Mouse (Mus musculus) midbrain, embryonic 16.5 days (tissue): ENCODE results near the gene C3. TPM values are rescaled to one million over a fixed set of nuclear protein-coding genes. Genes with fewer than 3 reads are reported as not detected.
A peak's percentile ranks its signal among the peaks of the same experiment; 100 is the strongest.

Experiments used
- ATAC-seq: fragments of 200-750 bp; cut with Nextera tagmentation; 2 replicates; pipeline ENCODE4 v1.8.0; 2017; ENCODE audit warnings: moderate TSS enrichment
- H3K27ac ChIP-seq: fragments of 300-500 bp; sonication (generic); 2 replicates; pipeline ENCODE4 v1.5.1; 2014; ENCODE audit warnings: mild to moderate bottlenecking, low read length, mixed read lengths
- H3K27me3 ChIP-seq: fragments of 300-500 bp; sonication (generic); 2 replicates; pipeline ENCODE4 v1.6.1; 2014; ENCODE audit warnings: low read depth, low read length, mixed read lengths; ENCODE audit not compliant: control insufficient read depth, insufficient read depth
- H3K36me3 ChIP-seq: fragments of 300-500 bp; sonication (generic); 2 replicates; pipeline ENCODE4 v1.6.1; 2014; ENCODE audit warnings: mild to moderate bottlenecking, low read length, moderate library complexity, mixed read lengths; ENCODE audit not compliant: control insufficient read depth, insufficient read depth
- H3K4me1 ChIP-seq: fragments of 300-500 bp; sonication (generic); 2 replicates; pipeline ENCODE4 v1.6.1; 2014; ENCODE audit warnings: mild to moderate bottlenecking, low read length, mixed read lengths; ENCODE audit not compliant: control insufficient read depth, insufficient read depth
- H3K4me2 ChIP-seq: fragments of 300-500 bp; sonication (generic); 2 replicates; pipeline ENCODE4 v1.6.1; 2014; ENCODE audit warnings: mild to moderate bottlenecking, low read length, mixed read lengths
- H3K4me3 ChIP-seq: fragments of 300-500 bp; sonication (generic); 2 replicates; pipeline ENCODE4 v1.5.1; 2014; ENCODE audit warnings: low read depth, mild to moderate bottlenecking, low read length, moderate library complexity, mixed read lengths
- H3K9ac ChIP-seq: fragments of 300-500 bp; sonication (generic); 2 replicates; pipeline ENCODE4 v1.6.1; 2014; ENCODE audit warnings: low read depth, low read length, mixed read lengths
- H3K9me3 ChIP-seq: fragments of 300-500 bp; sonication (generic); replicated peaks from 2 replicates; pipeline ENCODE4 v1.6.1; 2014; ENCODE audit warnings: mild to moderate bottlenecking, low read length, mixed read lengths; ENCODE audit not compliant: control insufficient read depth, poor library complexity, severe bottlenecking
- WGBS: fragments of 180-500 bp; shearing (Covaris S2); extraction: QIAGEN DNeasy Blood & Tissue Kit; methylation state at CpG from one replicate; pipeline ENCODE4 v1.1.7; 2014; 5-methylcytosine and 5-hydroxymethylcytosine counted together
- polyA plus RNA-seq: library from polyadenylated mRNA; unstranded; fragments of >200 nt; fragmentation: Nextera tagmentation; extraction: Ambion mirVana; gene quantifications from 2 replicates; pipeline ENCODE4 v1.2.1, GENCODE M21; 2015

C3 gene
- polyA plus RNA-seq, 1 experiment from 2014 or later: 2.8 TPM

DNA sequence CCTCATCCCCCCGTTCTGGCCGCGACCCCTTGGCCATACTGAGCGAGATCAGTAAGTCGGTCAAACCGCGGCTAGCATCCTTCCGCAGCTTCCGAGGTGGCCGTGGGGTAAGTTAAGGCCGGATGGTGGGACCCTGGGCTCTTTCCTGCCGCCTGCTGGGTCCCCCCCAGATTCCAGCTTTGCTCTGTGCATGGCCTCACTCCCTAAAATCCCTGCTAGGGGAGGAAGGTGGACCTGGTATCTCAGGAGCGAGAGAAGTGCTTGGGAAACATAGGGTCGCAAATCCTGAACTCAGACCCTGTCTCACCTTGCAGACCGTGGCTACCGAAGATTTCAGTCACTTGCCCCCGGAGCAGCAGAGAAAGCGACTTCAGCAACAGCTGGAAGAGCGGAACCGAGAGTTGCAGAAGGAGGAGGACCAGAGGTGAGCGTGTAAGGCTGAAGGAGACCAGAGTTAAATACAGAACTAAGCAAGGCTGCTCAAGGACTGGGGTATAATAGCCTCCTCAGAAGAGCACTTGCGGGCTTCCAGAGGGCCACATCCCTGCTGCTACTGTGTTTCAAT lies 29.1 kb upstream of the C3 start:
- 96% methylated on average over 22 of the region's 22 CpGs for WGBS

GRCm38 (mm10) chr17:57255354-57255753 lies 27.4 kb upstream of the C3 start:
- Histone ChIP-seq H3K36me3 (peaks cover 2% of the 10 kb centered on the region; the same call in 1 of the 2 replicates), H3K4me1 (peaks cover 2% of the 10 kb centered on the region), H3K9ac (no peak overlapping the region), H3K9me3 (no peaks in the 10 kb centered on the region), H3K4me3 (no peak overlapping the region), H3K27ac (no peak overlapping the region), H3K4me2 (no peak overlapping the region), H3K27me3 (no peaks in the 10 kb centered on the region)
- 89% methylated on average over 14 of the region's 14 CpGs for WGBS
- ATAC-seq: no peak

More for the DNA sequence above, 29.1 kb upstream of the C3 start:
- Histone ChIP-seq H3K9ac (no peak overlapping the region), H3K9me3 (no peaks in the 10 kb centered on the region), H3K4me1 (no peaks in the 10 kb centered on the region), H3K36me3 (peaks cover 2% of the 10 kb centered on the region; the same call in 1 of the 2 replicates), H3K4me3 (no peak overlapping the region), H3K27ac (no peak overlapping the region), H3K27me3 (no peaks in the 10 kb centered on the region), H3K4me2 (no peak overlapping the region)
- ATAC-seq: no peak

GRCm38 (mm10) chr17:57253306-57253705 lies 25.4 kb upstream of the C3 start:
- no peaks in the 10 kb centered on the region for H3K9me3 ChIP-seq
- ATAC-seq: no peak
- 0 out of 2 replicates have a peak, but pooled peaks cover 2% of the 10 kb centered on the region for H3K36me3 ChIP-seq
- 81% methylated on average over 4 of the region's 6 CpGs for WGBS
- H3K4me1 ChIP-seq: peaks cover 17% of the 10 kb centered on the region
- H3K9ac ChIP-seq: no peak overlapping the region
- H3K4me2 ChIP-seq: no peak overlapping the region
- H3K27me3 ChIP-seq: no peaks in the 10 kb centered on the region; the same call in 1 of the 2 replicates
- H3K4me3 ChIP-seq: no peak overlapping the region
- H3K27ac ChIP-seq: no peak overlapping the region

GRCm38 (mm10) chr17:57251431-57251830 lies 23.5 kb upstream of the C3 start:
- Histone ChIP-seq H3K27ac (no peak overlapping the region), H3K9ac (no peak overlapping the region), H3K9me3 (no peaks in the 10 kb centered on the region), H3K27me3 (no peaks in the 10 kb centered on the region; the same call in 1 of the 2 replicates), H3K4me2 (no peak overlapping the region), H3K4me1 (peaks cover 23% of the 10 kb centered on the region), H3K4me3 (no peak overlapping the region), H3K36me3 (0 out of 2 replicates have a peak, but pooled peaks cover 2% of the 10 kb centered on the region)
- ATAC-seq: no peak
- 96% methylated on average over 3 of the region's 3 CpGs for WGBS

- no peaks in the 10 kb centered on the region for H3K9me3 ChIP-seq
- H3K4me2 ChIP-seq: peak overlapping the region; percentile 94
- H3K36me3 ChIP-seq: 0 out of 2 replicates have a peak, but pooled peaks cover 2% of the 10 kb centered on the region
- WGBS: 5% methylated on average over 33 of the region's 33 CpGs
- no peak overlapping the region for H3K27ac ChIP-seq
- H3K4me3 ChIP-seq: peak overlapping the region; percentile 53
- no peaks in the 10 kb centered on the region; the same call in 1 of the 2 replicates for H3K27me3 ChIP-seq
- ATAC-seq: no peak
- H3K4me1 ChIP-seq: peaks cover 24% of the 10 kb centered on the region
- peak overlapping the region; percentile 52 for H3K9ac ChIP-seq
Observed at GRCm38 (mm10) chr17:57250461-57251160, 22.7 kb upstream of the C3 start.

DNA sequence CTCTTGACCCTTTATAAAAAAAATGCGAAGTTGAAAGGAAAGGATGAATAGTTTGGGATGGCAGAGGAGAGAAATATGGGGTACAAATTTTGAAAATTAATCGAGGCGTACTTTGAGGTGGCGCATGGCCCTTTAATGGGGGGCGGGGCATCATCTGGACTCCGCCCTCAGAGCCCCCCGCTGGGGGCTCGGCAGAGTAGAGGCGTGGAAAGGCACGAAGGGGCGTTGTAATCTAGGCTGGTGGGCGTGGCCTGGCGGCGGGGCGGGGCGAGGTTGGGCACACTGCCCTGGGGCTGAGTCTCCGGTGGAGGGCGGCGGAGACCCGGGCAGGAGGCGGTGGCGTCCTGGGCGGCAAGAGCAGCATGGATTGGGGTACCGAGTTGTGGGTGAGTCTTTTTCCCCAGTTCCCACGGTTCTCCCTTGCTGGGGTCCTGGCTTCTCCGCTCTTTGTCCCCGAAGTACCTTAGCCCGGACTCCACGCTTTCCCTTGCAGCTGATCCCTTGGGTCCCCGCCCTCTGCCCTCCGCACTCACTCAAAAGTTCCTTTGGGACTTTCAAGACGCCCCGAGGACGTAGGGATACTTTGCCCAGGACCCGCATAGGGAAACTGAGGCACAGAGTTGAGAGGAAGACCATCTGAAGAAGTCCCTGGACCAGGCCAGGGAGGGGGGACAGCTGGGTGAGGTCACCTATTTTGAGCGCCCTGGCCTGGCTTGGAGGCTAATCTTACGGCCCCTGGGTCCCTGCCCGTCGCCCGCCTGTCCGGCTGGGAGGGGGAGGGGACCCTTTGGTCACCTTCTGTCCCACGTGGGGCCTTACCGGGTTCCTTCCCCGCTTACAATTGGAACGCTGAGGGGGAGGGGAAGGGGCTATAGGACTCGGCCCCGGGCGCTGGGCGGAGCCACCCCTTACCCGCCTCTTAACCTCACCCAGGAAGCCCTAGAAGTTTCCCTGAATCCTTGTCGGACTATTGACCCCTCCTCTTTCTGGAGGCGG lies 21.5 kb upstream of the C3 start, which contains the start of gene Trip10:
Trip10 (plus strand) TSS at position 270 of the 996 bp plus-strand sequence.
- under 1% methylated on average over 50 of the region's 52 CpGs for WGBS
- Histone ChIP-seq H3K9me3 (no peaks in the 10 kb centered on the region), H3K36me3 (0 out of 2 replicates have a peak, but pooled peaks cover 2% of the 10 kb centered on the region), H3K27me3 (no peaks in the 10 kb centered on the region; the same call in 1 of the 2 replicates), H3K27ac (peak within 1 kb of the TSS; percentile 71), H3K4me1 (peaks cover 24% of the 10 kb centered on the region), H3K9ac (peak within 1 kb of the TSS; percentile 52), H3K4me3 (peak within 1 kb of the TSS; percentile 53), H3K4me2 (peak within 1 kb of the TSS; percentile 94)
- ATAC-seq: no peak

- H3K9ac ChIP-seq: peak overlapping the region; percentile 52
- H3K4me2 ChIP-seq: peak overlapping the region; percentile 94
- peak overlapping the region; percentile 71 for H3K27ac ChIP-seq
- peak overlapping the region; percentile 53 for H3K4me3 ChIP-seq
- no peak for ATAC-seq
- H3K27me3 ChIP-seq: no peaks in the 10 kb centered on the region; the same call in 1 of the 2 replicates
- WGBS: 7% methylated on average over 13 of the region's 13 CpGs
- H3K36me3 ChIP-seq: no peaks in the 10 kb centered on the region
- no peaks in the 10 kb centered on the region for H3K9me3 ChIP-seq
- H3K4me1 ChIP-seq: peaks cover 24% of the 10 kb centered on the region
Observed at GRCm38 (mm10) chr17:57248771-57249170, 20.8 kb upstream of the C3 start.

DNA sequence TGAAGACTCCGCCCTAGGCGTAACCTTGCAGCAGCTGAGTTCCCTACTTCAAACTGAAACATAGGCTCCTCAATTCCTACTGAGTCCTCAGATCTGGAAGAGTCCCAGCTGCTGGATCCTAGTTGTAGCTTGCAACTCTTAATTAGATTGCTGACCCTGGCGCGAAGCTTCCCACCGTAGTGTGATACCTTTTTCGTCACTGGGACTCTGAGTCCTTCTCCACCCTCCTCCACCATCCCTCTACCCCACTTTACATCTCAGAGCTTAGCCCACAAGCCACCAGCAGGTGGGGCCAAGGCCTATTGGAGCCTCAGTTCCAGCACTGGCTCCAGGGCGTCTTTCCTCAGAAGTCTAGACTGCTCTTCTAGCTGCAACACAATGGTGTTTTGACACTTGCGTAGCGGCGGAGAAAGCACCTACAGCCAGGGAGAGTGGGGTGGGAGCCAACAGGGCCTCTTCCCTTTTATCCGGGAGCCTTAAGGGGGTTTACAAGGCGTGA lies 20.3 kb upstream of the C3 start, which contains the start of gene Gpr108:
Gpr108 (minus strand) TSS at position 246 of the 499 bp plus-strand sequence.
- H3K9ac ChIP-seq: peak within 1 kb of the TSS; percentile 90
- under 1% methylated on average over 12 of the region's 12 CpGs for WGBS
- no peaks in the 10 kb centered on the region; the same call in 1 of the 2 replicates for H3K27me3 ChIP-seq
- peaks cover 24% of the 10 kb centered on the region for H3K4me1 ChIP-seq
- H3K4me3 ChIP-seq: peak within 1 kb of the TSS; percentile 68
- H3K36me3 ChIP-seq: no peaks in the 10 kb centered on the region
- peak; percentile 76 for ATAC-seq
- H3K27ac ChIP-seq: peak within 1 kb of the TSS; percentile 99
- H3K4me2 ChIP-seq: peak within 1 kb of the TSS; percentile 94
- no peaks in the 10 kb centered on the region for H3K9me3 ChIP-seq
